Mouse (Mus musculus) thymus, postnatal 10 days (tissue): Measurements from ENCODE around the gene Tas2r116.

Source experiments
- DNase-seq, 2 experiments: peaks; one replicate each; pipeline ENCODE4 v3.0.0; 2021; ENCODE audit warnings: low spot score in 2 of 2

The Tas2r116 gene

GRCm38 (mm10) chr6:132855138-132855537 is at the start of gene Tas2r116:
TSS of gene Tas2r116 (plus strand) at chr6:132855438.
- no peak for DNase-seq

- DNase-seq = no peak
Measured at GRCm38 (mm10) chr6:132846842-132847241, 8.4 kb upstream of the Tas2r116 start, which contains the start of gene Tas2r123. TSS of gene Tas2r123 (plus strand) at chr6:132847142.

GRCm38 (mm10) chr6:132867708-132868107 is 12.5 kb downstream of the Tas2r116 start, which contains the start of gene Tas2r110:
TSS of gene Tas2r110 (plus strand) at chr6:132868008.
- no peak for DNase-seq

- no peak for DNase-seq
Measured at GRCm38 (mm10) chr6:132892711-132893110, 37.5 kb downstream of the Tas2r116 start, which contains the start of gene Tas2r113. TSS of gene Tas2r113 (plus strand) at chr6:132893011.
